Mouse (Mus musculus) retina, embryonic 14.5 days (tissue): ENCODE measurements around the gene Slc30a7.
"Not testable (repeated sequence)": the region's sequence is repeated elsewhere in the genome, so short reads cannot be mapped to it uniquely, and the experiment has no call there.

Experiments
- DNase-seq: peaks from one replicate; pipeline ENCODE4 v3.0.0-alpha.2; 2015; ENCODE audit warnings: low spot score

Gene Slc30a7

GRCm38 (mm10) chr3:115946272-115946671 lies 60.9 kb downstream of the Slc30a7 start:
- DNase-seq = no peak

- no peak for DNase-seq
These were observed 62.8 kb downstream of the Slc30a7 start for GRCm38 (mm10) chr3:115944376-115944775.

- DNase-seq = no peak
These were observed 65.7 kb downstream of the Slc30a7 start for GRCm38 (mm10) chr3:115941464-115941863.

GRCm38 (mm10) chr3:115940510-115940909 lies 66.7 kb downstream of the Slc30a7 start:
- no peak for DNase-seq

- DNase-seq = no peak
These were observed 69.4 kb downstream of the Slc30a7 start for GRCm38 (mm10) chr3:115937807-115938206.

GRCm38 (mm10) chr3:115936734-115937599 lies 70.2 kb downstream of the Slc30a7 start:
- peak; percentile 63 for DNase-seq

GRCm38 (mm10) chr3:115933293-115934186 lies 73.7 kb downstream of the Slc30a7 start:
- no peak for DNase-seq

GRCm38 (mm10) chr3:115931701-115932100 lies 75.5 kb downstream of the Slc30a7 start:
- DNase-seq = no peak

GRCm38 (mm10) chr3:115926531-115926930 lies 80.7 kb downstream of the Slc30a7 start:
- DNase-seq = no peak

GRCm38 (mm10) chr3:115924401-115925190 lies 82.6 kb downstream of the Slc30a7 start:
- no peak for DNase-seq

- not testable (repeated sequence) for DNase-seq
These were observed 99.8 kb downstream of the Slc30a7 start for GRCm38 (mm10) chr3:115907406-115907805.

- no peak for DNase-seq
These were observed 101.6 kb downstream of the Slc30a7 start for GRCm38 (mm10) chr3:115905567-115905966.

- DNase-seq = no peak
These were observed 102.1 kb downstream of the Slc30a7 start for GRCm38 (mm10) chr3:115905067-115905466.

GRCm38 (mm10) chr3:115902301-115902956 lies 104.8 kb downstream of the Slc30a7 start:
- DNase-seq = no peak

- no peak for DNase-seq
These were observed 108.8 kb downstream of the Slc30a7 start for GRCm38 (mm10) chr3:115898354-115898948.

GRCm38 (mm10) chr3:115893166-115893565 lies 114.0 kb downstream of the Slc30a7 start:
- peak; percentile 85 for DNase-seq

- peak; percentile 54 for DNase-seq
These were observed 114.9 kb downstream of the Slc30a7 start for GRCm38 (mm10) chr3:115892341-115892740.
